Comparison of ENCODE assay signal across 18 mouse cellular contexts in the genomic region with DNA sequence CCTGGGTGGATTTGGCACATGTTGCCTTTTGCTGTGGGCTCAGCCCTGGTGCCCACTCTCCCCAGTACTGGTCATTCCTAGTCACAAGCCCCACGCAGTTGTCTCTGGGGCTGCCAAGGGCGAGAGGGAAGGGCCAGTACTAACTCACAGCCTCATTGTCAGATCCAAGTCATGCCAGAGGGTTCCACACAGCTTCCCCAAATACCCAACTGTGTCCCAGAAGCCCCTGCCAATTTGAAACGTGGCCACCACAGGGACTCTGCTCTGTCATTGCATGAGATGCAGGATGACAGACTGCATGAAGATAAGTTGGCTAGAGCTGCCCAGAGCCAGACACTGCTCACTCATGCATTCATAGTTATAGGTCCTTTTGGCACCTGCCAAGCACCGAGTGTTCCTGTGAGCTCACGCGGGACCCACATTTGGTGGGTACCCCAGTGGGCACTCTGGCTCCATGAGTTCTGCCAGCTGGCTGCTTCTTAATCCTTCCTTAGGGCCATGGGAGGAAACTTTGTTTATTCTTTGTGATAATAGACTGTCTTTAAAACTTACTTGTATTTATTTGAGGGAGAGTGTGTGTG. TPM values are rescaled to one million over a fixed set of nuclear protein-coding genes. Genes with fewer than 3 reads are reported as not detected.
DNase-seq lines count a peak whose midpoint lies in the region; ATAC-seq and TF ChIP-seq lines count a peak whose summit lies in the region.
"Had no signal": no experiment of that assay in that cellular context is flagged by ENCODE, and none has a peak within 500 bp of the region (broad histone marks: within the 10 kb centered on the region; RNA-seq: fewer than 3 reads in every experiment).

No protein-coding gene starts in this region.

- no peak for TF ChIP-seq EP300 in stomach, postnatal 0 days (optimal IDR thresholded peaks at IDR 0.05)

- H3K9me3 ChIP-seq in forebrain, embryonic 15.5 days: no peaks in the 10 kb centered on the region
- H3K9me3 ChIP-seq in forebrain, embryonic 10.5 days: no peaks in the 10 kb centered on the region
- no peaks in the 10 kb centered on the region for H3K9me3 ChIP-seq in stomach, postnatal 0 days (ENCODE audit: control insufficient read depth, low read length)
- H3K9me3 ChIP-seq: heart, embryonic 15.5 days; hindbrain, embryonic 10.5 days; limb, embryonic 10.5 days; liver, embryonic 13.5 days; midbrain, embryonic 15.5 days had no signal

- no peak overlapping the region for H3K9ac ChIP-seq in forebrain, embryonic 15.5 days (replicated peaks)
- H3K9ac ChIP-seq in stomach, postnatal 0 days (ENCODE audit: low read length): no peak overlapping the region
- H3K9ac ChIP-seq: heart, embryonic 15.5 days; liver, embryonic 13.5 days; midbrain, embryonic 15.5 days had no signal

- H3K4me3 ChIP-seq in forebrain, embryonic 15.5 days: no peak overlapping the region
- H3K4me3 ChIP-seq in forebrain, embryonic 10.5 days: no peak overlapping the region
- no peak overlapping the region for H3K4me3 ChIP-seq in stomach, postnatal 0 days (ENCODE audit: low read depth, low read length)
- H3K4me3 ChIP-seq: erythroblast, embryonic 14.5 days; heart, embryonic 15.5 days; hindbrain, embryonic 10.5 days; limb, embryonic 10.5 days; liver, embryonic 13.5 days; midbrain, embryonic 15.5 days had no signal

- H3K4me2 ChIP-seq in forebrain, embryonic 15.5 days (replicated peaks): no peak overlapping the region
- no peak overlapping the region for H3K4me2 ChIP-seq in stomach, postnatal 0 days (replicated peaks; ENCODE audit: low read depth)
- H3K4me2 ChIP-seq: heart, embryonic 15.5 days; liver, embryonic 13.5 days; midbrain, embryonic 15.5 days had no signal

- H3K36me3 ChIP-seq in forebrain, embryonic 15.5 days: no peaks in the 10 kb centered on the region
- H3K36me3 ChIP-seq in forebrain, embryonic 10.5 days (replicated peaks): no peaks in the 10 kb centered on the region
- H3K36me3 ChIP-seq in stomach, postnatal 0 days (ENCODE audit: control insufficient read depth, insufficient read depth, low read length): no peaks in the 10 kb centered on the region
- H3K36me3 ChIP-seq: heart, embryonic 15.5 days; hindbrain, embryonic 10.5 days; limb, embryonic 10.5 days; liver, embryonic 13.5 days; midbrain, embryonic 15.5 days had no signal

- no peak for DNase-seq in forebrain, embryonic 10.5 days (ENCODE audit: extremely low spot score, low spot score)
- peak; percentile 47 for DNase-seq in layer of hippocampus, adult 11-12 months (ENCODE audit: low spot score)
- no peak for DNase-seq in layer of hippocampus, adult 9-10 months (ENCODE audit: low spot score)
- peak; percentile 61 to 65 for DNase-seq in cerebellum, postnatal 25 days
- peak; percentile 68 to 72 for DNase-seq in layer of hippocampus, postnatal 10 days (ENCODE audit: low spot score in 2 of 2)
- DNase-seq in stomach, postnatal 0 days (ENCODE audit: low spot score): no peak
- DNase-seq: heart, adult 11 months; kidney, adult 11 months; kidney, postnatal 4 days; liver, embryonic 13.5 days; thymus, adult 18-20 months had no signal

- no peak for TF ChIP-seq CTCF in stomach, postnatal 0 days (IDR thresholded peaks at IDR 0.05; ENCODE audit: low read depth)

- ATAC-seq in forebrain, embryonic 15.5 days (replicated peaks): peak; percentile 53; the same call in 1 of the 2 replicates
- no peak for ATAC-seq in stomach, postnatal 0 days (ENCODE audit: low FRiP score, low TSS enrichment)
- ATAC-seq: midbrain, embryonic 15.5 days had no signal

- WGBS in forebrain, embryonic 15.5 days: 68% methylated on average over 6 of the region's 6 CpGs
- WGBS in forebrain, embryonic 10.5 days: 82% methylated on average over 6 of the region's 6 CpGs
- WGBS in stomach, postnatal 0 days: 78% methylated on average over 6 of the region's 6 CpGs

- H3K4me1 ChIP-seq in forebrain, embryonic 15.5 days: no peaks in the 10 kb centered on the region
- peaks cover 8% of the 10 kb centered on the region for H3K4me1 ChIP-seq in forebrain, embryonic 10.5 days
- no peaks in the 10 kb centered on the region for H3K4me1 ChIP-seq in stomach, postnatal 0 days (replicated peaks; ENCODE audit: control insufficient read depth, insufficient read depth)
- H3K4me1 ChIP-seq: heart, embryonic 15.5 days; limb, embryonic 10.5 days; liver, embryonic 13.5 days; midbrain, embryonic 15.5 days had no signal

- H3K27ac ChIP-seq in forebrain, embryonic 15.5 days (replicated peaks): no peak overlapping the region
- H3K27ac ChIP-seq in forebrain, embryonic 10.5 days: no peak overlapping the region
- H3K27ac ChIP-seq in stomach, postnatal 0 days (replicated peaks): no peak overlapping the region
- H3K27ac ChIP-seq: heart, embryonic 15.5 days; limb, embryonic 10.5 days; liver, embryonic 13.5 days; midbrain, embryonic 15.5 days had no signal

- H3K27me3 ChIP-seq in forebrain, embryonic 15.5 days: no peaks in the 10 kb centered on the region
- no peaks in the 10 kb centered on the region for H3K27me3 ChIP-seq in forebrain, embryonic 10.5 days (ENCODE audit: poor library complexity, severe bottlenecking)
- H3K27me3 ChIP-seq in stomach, postnatal 0 days (ENCODE audit: control insufficient read depth, insufficient read depth, low read length): no peaks in the 10 kb centered on the region
- H3K27me3 ChIP-seq: heart, embryonic 15.5 days; liver, embryonic 13.5 days; midbrain, embryonic 15.5 days had no signal

RNA-seq across cellular contexts. Expression of a gene that starts 28.4 kb away (rescaled TPM):
- polyA plus RNA-seq in forebrain, embryonic 15.5 days (2015; fragmentation: Nextera tagmentation; extraction: Ambion mirVana): 1.0 and 1.4 TPM in 2 replicates
- 0.21 and 0.29 TPM in 2 replicates for polyA plus RNA-seq in forebrain, embryonic 10.5 days (2016; fragmentation: Nextera tagmentation; extraction: Ambion mirVana)
- total RNA-seq in layer of hippocampus, postnatal 10 days (2021): 1 to 10 TPM; 3.0 to 3.1 TPM
- 192 and 213 TPM in 2 replicates for polyA plus RNA-seq in stomach, postnatal 0 days (2015; fragmentation: Nextera tagmentation; extraction: Ambion mirVana)
- total RNA-seq: megakaryocyte progenitor cell, adult 5-6 weeks had no signal
- polyA plus RNA-seq: erythroblast, embryonic 14.5 days had no signal

RNA-seq across cellular contexts. Expression of a gene that starts 41.1 kb away (rescaled TPM):
- 181 and 189 TPM in 2 replicates for polyA plus RNA-seq in forebrain, embryonic 15.5 days (2015; fragmentation: Nextera tagmentation; extraction: Ambion mirVana)
- polyA plus RNA-seq in forebrain, embryonic 10.5 days (2016; fragmentation: Nextera tagmentation; extraction: Ambion mirVana): 180 and 188 TPM in 2 replicates
- 10 to 100 TPM; 69.9 to 91.1 TPM for total RNA-seq in layer of hippocampus, postnatal 10 days (2021)
- polyA plus RNA-seq in stomach, postnatal 0 days (2015; fragmentation: Nextera tagmentation; extraction: Ambion mirVana): 87.0 and 90.2 TPM in 2 replicates

RNA-seq across cellular contexts. Expression of a gene that starts 41.2 kb away (rescaled TPM):
- 10.3 and 11.0 TPM in 2 replicates for polyA plus RNA-seq in forebrain, embryonic 15.5 days (2015; fragmentation: Nextera tagmentation; extraction: Ambion mirVana)
- polyA plus RNA-seq in forebrain, embryonic 10.5 days (2016; fragmentation: Nextera tagmentation; extraction: Ambion mirVana): 7.4 and 9.8 TPM in 2 replicates
- total RNA-seq in layer of hippocampus, postnatal 10 days (2021): 1 to 10 TPM; 8.4 to 9.7 TPM
- polyA plus RNA-seq in stomach, postnatal 0 days (2015; fragmentation: Nextera tagmentation; extraction: Ambion mirVana): 1.9 TPM in 2 replicates
- polyA plus RNA-seq: erythroblast, embryonic 14.5 days had no signal

Comparison
In these comparisons a context has a peak if more than half of its experiments do, and no peak if none do; other contexts are left out.
1. DNase-seq: peak in layer of hippocampus, adult 11-12 months (single experiment), cerebellum, postnatal 25 days (2 of 2) and layer of hippocampus, postnatal 10 days (2 of 2); none in forebrain, embryonic 10.5 days (single experiment), layer of hippocampus, adult 9-10 months (single experiment) and stomach, postnatal 0 days (single experiment).
2. RNA of a gene that starts 28.4 kb away (polyA plus RNA-seq): 192 to 213 TPM in stomach, postnatal 0 days; 1.0 to 1.4 TPM in forebrain, embryonic 15.5 days and 0.21 to 0.29 TPM in forebrain, embryonic 10.5 days; every median in the first group is over 10 times any median in the second.